Mouse (Mus musculus) lung, adult 2 months (tissue): ENCODE data around the gene Nab1.

Source experiments
- CTCF ChIP-seq: fragments of 200-500 bp; IDR thresholded peaks from 2 replicates; pipeline ENCODE4 v1.5.1; 2011; ENCODE audit warnings: mild to moderate bottlenecking, low read length, control low read depth; ENCODE audit not compliant: insufficient read depth
- POLR2A ChIP-seq: fragments of 200-500 bp; IDR thresholded peaks from 2 replicates; pipeline ENCODE4 v1.6.1; 2011; ENCODE audit warnings: low read depth, mild to moderate bottlenecking, control low read depth, low read length, borderline replicate concordance; ENCODE audit errors: extremely low read depth

- TF ChIP-seq CTCF (no peak), POLR2A (no peak)
Measured at GRCm38 (mm10) chr1:52515249-52515648, 14.8 kb upstream of the Nab1 start.
